Mouse (Mus musculus) thymus, adult 2 months (tissue): ENCODE data around the gene Krtap5-4.

ENCODE experiments used
- CTCF ChIP-seq: fragments of 200-500 bp; IDR thresholded peaks from 2 replicates; pipeline ENCODE4 v1.5.1; 2012; ENCODE audit warnings: mild to moderate bottlenecking, control low read depth, low read length, moderate library complexity, borderline replicate concordance; ENCODE audit not compliant: control insufficient read depth, poor library complexity, insufficient read depth; ENCODE audit errors: extremely low read depth
- POLR2A ChIP-seq: fragments of 200-500 bp; IDR thresholded peaks from 2 replicates; pipeline ENCODE4 v1.6.1; 2012; ENCODE audit warnings: mild to moderate bottlenecking, low read length, control low read depth, moderate library complexity; ENCODE audit not compliant: control insufficient read depth, poor library complexity, insufficient read depth; ENCODE audit errors: extremely low read depth

DNA sequence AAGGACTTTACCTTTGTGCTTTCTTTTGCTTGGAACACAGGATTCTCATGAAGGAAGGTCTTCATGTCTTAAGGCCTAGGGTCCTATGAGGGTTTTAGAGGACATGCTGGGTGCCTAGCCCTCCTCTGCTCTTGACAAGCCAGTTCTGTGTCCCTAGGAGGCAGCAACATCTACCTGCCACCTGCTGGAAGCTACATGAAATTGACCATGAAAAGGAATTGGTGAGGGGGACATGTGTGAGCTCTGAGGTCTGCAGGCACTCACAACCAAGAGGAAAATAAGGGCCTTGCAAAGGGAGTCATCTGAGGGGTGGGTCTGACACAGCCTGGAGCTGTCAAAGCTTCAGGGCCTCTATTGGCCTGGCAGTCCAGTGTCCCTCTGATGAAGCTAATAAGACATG, 7.9 kb upstream of the Krtap5-4 start:
- TF ChIP-seq CTCF (no peak), POLR2A (no peak)
